Mouse (Mus musculus) lung, embryonic 16.5 days (tissue): ENCODE measurements around the gene Kmt5a. TPM values are rescaled to one million over a fixed set of nuclear protein-coding genes. Genes with fewer than 3 reads are reported as not detected.

Experiments used
- ATAC-seq: fragments of 200-750 bp; cut with Nextera tagmentation; 2 replicates; pipeline ENCODE4 v1.8.0; 2017; ENCODE audit warnings: low read depth, mild to moderate bottlenecking, moderate library complexity
- H3K27ac ChIP-seq: fragments of 300-500 bp; sonication (generic); 2 replicates; pipeline ENCODE4 v1.5.1; 2014; ENCODE audit warnings: mild to moderate bottlenecking, control low read depth, low read length
- H3K27me3 ChIP-seq: fragments of 300-500 bp; sonication (generic); 2 replicates; pipeline ENCODE4 v1.6.1; 2014; ENCODE audit warnings: low read depth, low read length, mixed read lengths; ENCODE audit not compliant: control insufficient read depth, insufficient read depth
- H3K36me3 ChIP-seq: fragments of 300-500 bp; sonication (generic); 2 replicates; pipeline ENCODE4 v1.6.1; 2014; ENCODE audit warnings: low read length; ENCODE audit not compliant: control insufficient read depth, insufficient read depth
- H3K4me1 ChIP-seq: fragments of 300-500 bp; sonication (generic); replicated peaks from 2 replicates; pipeline ENCODE4 v1.6.1; 2014; ENCODE audit warnings: low read length, mixed read lengths; ENCODE audit not compliant: control insufficient read depth, insufficient read depth
- H3K4me2 ChIP-seq: fragments of 300-500 bp; sonication (generic); 2 replicates; pipeline ENCODE4 v1.6.1; 2014; ENCODE audit warnings: low read depth, low read length, control low read depth
- H3K4me3 ChIP-seq: fragments of 300-500 bp; sonication (generic); 2 replicates; pipeline ENCODE4 v1.5.1; 2014; ENCODE audit warnings: mild to moderate bottlenecking, low read length, control low read depth
- H3K9ac ChIP-seq: fragments of 300-500 bp; sonication (generic); 2 replicates; pipeline ENCODE4 v1.6.1; 2014; ENCODE audit warnings: low read length, control low read depth
- H3K9me3 ChIP-seq: fragments of 300-500 bp; sonication (generic); 2 replicates; pipeline ENCODE4 v1.6.1; 2016; ENCODE audit warnings: low read length; ENCODE audit not compliant: control insufficient read depth
- WGBS: fragments of 180-500 bp; shearing (Covaris S2); extraction: QIAGEN DNeasy Blood & Tissue Kit; methylation state at CpG from one replicate; pipeline ENCODE4 v1.1.7; 2014; 5-methylcytosine and 5-hydroxymethylcytosine counted together
- polyA plus RNA-seq: library from polyadenylated mRNA; unstranded; fragments of >200 nt; fragmentation: Nextera tagmentation; extraction: Ambion mirVana; gene quantifications from 2 replicates; pipeline ENCODE4 v1.2.1, GENCODE M21; 2015

Gene Kmt5a
- polyA plus RNA-seq, 1 experiment from 2014 or later = 32.2 TPM

- Histone ChIP-seq H3K9ac (no peak overlapping the region), H3K36me3 (peaks cover 7% of the 10 kb centered on the region), H3K4me1 (peaks cover 11% of the 10 kb centered on the region), H3K9me3 (no peaks in the 10 kb centered on the region), H3K27ac (no peak overlapping the region), H3K27me3 (no peaks in the 10 kb centered on the region), H3K4me3 (no peak overlapping the region), H3K4me2 (no peak overlapping the region)
- no peak for ATAC-seq
- 94% methylated on average over 3 of the region's 3 CpGs for WGBS
Measured at GRCm38 (mm10) chr5:124500573-124500972, 60.8 kb downstream of the Kmt5a start.

DNA sequence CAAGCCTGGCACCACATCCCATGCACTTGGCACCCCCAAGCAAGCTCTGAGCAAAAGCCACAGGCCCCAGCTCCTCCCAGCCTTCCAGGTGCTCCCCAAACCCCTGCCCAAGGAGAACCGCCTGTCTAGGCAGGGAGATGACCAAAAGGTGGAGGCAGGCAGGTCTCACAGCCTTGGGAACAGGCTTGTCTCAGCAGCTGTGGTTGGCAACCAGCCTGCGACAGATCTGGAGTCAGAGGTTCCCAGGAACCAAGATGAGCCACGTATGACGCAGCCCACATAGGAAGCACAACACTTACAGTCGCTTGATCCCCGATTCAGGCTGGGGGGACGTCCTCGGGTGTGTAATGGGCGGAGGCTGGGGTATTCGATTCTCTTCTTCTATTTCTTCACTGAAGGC is 61.8 kb downstream of the Kmt5a start:
- Histone ChIP-seq H3K4me1 (peaks cover 9% of the 10 kb centered on the region), H3K27ac (no peak overlapping the region), H3K9ac (no peak overlapping the region), H3K4me2 (no peak overlapping the region), H3K27me3 (no peaks in the 10 kb centered on the region), H3K4me3 (no peak overlapping the region), H3K36me3 (peaks cover 7% of the 10 kb centered on the region), H3K9me3 (no peaks in the 10 kb centered on the region)
- 87% methylated on average over 10 of the region's 10 CpGs for WGBS
- no peak for ATAC-seq

DNA sequence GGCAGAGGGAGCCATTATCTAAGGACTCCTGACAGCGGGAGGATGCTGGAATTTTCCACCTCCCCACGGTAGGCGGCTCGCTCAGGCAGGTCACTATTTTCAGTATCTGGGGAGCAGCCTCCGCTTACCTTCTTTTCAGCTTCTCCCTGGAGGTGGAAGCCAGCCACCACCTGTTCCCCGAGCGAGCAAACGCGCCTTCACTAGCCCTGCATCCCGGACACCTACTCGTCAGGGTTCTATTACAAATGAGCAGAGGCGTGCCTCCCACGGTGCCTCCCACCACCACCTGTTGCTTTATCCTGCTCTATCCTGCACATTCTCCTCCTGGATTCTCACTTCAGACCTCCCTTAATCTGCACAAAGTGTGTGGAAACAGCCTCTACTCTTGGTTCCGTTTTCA is 64.0 kb downstream of the Kmt5a start:
- peaks cover 13% of the 10 kb centered on the region; the same call in 1 of the 2 replicates for H3K4me1 ChIP-seq
- 65% methylated on average over 14 of the region's 14 CpGs for WGBS

DNA sequence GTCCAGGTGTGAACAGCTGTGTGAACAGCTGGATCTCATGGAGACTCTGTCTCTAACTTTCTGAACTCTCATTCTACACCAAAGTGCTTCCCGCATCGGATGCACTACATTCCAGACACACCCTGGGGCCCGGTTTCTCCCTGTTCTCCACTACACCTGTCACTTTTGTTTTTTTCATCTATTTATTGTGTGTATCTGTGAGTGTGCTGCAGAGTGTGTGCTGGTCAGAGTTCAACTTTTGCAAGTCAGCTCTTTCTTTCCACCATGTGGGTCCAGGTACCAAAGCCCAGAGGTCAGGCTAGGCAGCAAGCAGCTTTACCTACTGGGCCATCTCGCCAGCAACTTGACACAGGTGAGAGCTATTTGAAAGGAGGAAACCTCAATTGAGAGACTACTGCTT is 65.5 kb downstream of the Kmt5a start:
- 88% methylated on average over 4 of the region's 4 CpGs for WGBS
- Histone ChIP-seq H3K4me3 (no peak overlapping the region), H3K4me2 (no peak overlapping the region), H3K9ac (no peak overlapping the region), H3K9me3 (no peaks in the 10 kb centered on the region), H3K27me3 (no peaks in the 10 kb centered on the region), H3K36me3 (peaks cover 7% of the 10 kb centered on the region; the same call in 1 of the 2 replicates), H3K4me1 (peaks cover 12% of the 10 kb centered on the region; the same call in 1 of the 2 replicates), H3K27ac (no peak overlapping the region)
- ATAC-seq = no peak

More for the DNA sequence above, 64.0 kb downstream of the Kmt5a start:
- ATAC-seq = no peak
- H3K27me3 ChIP-seq = no peaks in the 10 kb centered on the region
- H3K9me3 ChIP-seq = no peaks in the 10 kb centered on the region
- peaks cover 7% of the 10 kb centered on the region for H3K36me3 ChIP-seq
- H3K4me3 ChIP-seq = no peak overlapping the region
- H3K4me2 ChIP-seq = no peak overlapping the region
- H3K27ac ChIP-seq = no peak overlapping the region
- H3K9ac ChIP-seq = no peak overlapping the region

DNA sequence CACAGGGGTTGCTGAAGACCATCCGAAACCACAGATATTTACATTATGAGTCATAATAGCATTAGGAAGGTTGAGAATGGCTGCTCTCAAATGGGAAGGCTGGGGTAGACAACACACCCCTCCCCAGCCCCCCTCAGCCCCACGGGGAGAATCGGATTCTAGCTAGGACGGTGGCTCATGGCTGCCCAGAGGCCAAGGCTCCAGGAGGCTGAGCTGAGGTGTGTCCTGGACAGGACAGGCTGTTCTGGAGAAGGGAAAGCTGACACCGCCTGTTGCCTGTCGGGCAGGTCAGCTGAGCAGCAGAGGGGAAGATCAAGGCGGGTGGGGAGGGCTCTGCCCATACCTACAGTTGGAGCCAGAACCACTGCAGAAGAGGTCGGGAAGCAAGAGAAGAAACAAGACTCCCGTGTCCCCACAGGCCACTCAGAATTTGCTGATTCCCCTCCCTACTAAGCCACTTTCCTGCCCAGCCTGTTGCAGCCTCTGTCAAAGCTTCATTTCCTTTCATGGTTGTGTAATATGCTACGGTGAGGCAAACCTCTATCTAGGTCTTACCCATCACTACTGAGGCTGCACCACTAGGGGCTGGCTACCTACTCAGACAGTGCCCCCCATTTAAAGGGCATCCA is 67.1 kb downstream of the Kmt5a start:
- peaks cover 12% of the 10 kb centered on the region; the same call in 1 of the 2 replicates for H3K4me1 ChIP-seq
- no peaks in the 10 kb centered on the region for H3K27me3 ChIP-seq
- no peaks in the 10 kb centered on the region for H3K9me3 ChIP-seq
- H3K4me3 ChIP-seq = no peak overlapping the region
- 40% methylated on average over 10 of the region's 10 CpGs for WGBS
- no peak overlapping the region for H3K4me2 ChIP-seq
- peak overlapping the region; percentile 18 for H3K27ac ChIP-seq
- H3K36me3 ChIP-seq = peaks cover 5% of the 10 kb centered on the region; the same call in 1 of the 2 replicates
- no peak overlapping the region for H3K9ac ChIP-seq
- no peak for ATAC-seq

GRCm38 (mm10) chr5:124509200-124509599 is 69.5 kb downstream of the Kmt5a start:
- Histone ChIP-seq H3K27me3 (no peaks in the 10 kb centered on the region), H3K9me3 (no peaks in the 10 kb centered on the region), H3K4me2 (0 out of 2 replicates have a peak overlapping the region, but pooled peaks have one; percentile 14), H3K9ac (no peak overlapping the region), H3K4me1 (peaks cover 12% of the 10 kb centered on the region; the same call in 1 of the 2 replicates), H3K27ac (peak overlapping the region; percentile 90), H3K4me3 (no peak overlapping the region), H3K36me3 (peaks cover 15% of the 10 kb centered on the region)
- peak; percentile 39 for ATAC-seq
- WGBS = 76% methylated on average over 6 of the region's 6 CpGs

GRCm38 (mm10) chr5:124509742-124510237 is 70.1 kb downstream of the Kmt5a start:
- Histone ChIP-seq H3K27ac (peak overlapping the region; percentile 90), H3K27me3 (no peaks in the 10 kb centered on the region), H3K4me3 (no peak overlapping the region), H3K9ac (no peak overlapping the region), H3K4me1 (peaks cover 12% of the 10 kb centered on the region; the same call in 1 of the 2 replicates), H3K9me3 (no peaks in the 10 kb centered on the region), H3K36me3 (peaks cover 17% of the 10 kb centered on the region), H3K4me2 (0 out of 2 replicates have a peak overlapping the region, but pooled peaks have one; percentile 14)
- WGBS = 46% methylated on average over 12 of the region's 12 CpGs
- peak; percentile 96 for ATAC-seq

- peaks cover 14% of the 10 kb centered on the region for H3K36me3 ChIP-seq
- peaks cover 12% of the 10 kb centered on the region; the same call in 1 of the 2 replicates for H3K4me1 ChIP-seq
- no peaks in the 10 kb centered on the region for H3K9me3 ChIP-seq
- no peak for ATAC-seq
- no peaks in the 10 kb centered on the region for H3K27me3 ChIP-seq
- 82% methylated on average over 10 of the region's 10 CpGs for WGBS
- H3K27ac ChIP-seq = peak overlapping the region; percentile 90
- H3K4me3 ChIP-seq = no peak overlapping the region
- H3K9ac ChIP-seq = 0 out of 2 replicates have a peak overlapping the region, but pooled peaks have one; percentile 3
- no peak overlapping the region for H3K4me2 ChIP-seq
Measured at GRCm38 (mm10) chr5:124510536-124511050, 70.9 kb downstream of the Kmt5a start.
